Mouse (Mus musculus): ENCODE results near the gene Slirp.

DNA sequence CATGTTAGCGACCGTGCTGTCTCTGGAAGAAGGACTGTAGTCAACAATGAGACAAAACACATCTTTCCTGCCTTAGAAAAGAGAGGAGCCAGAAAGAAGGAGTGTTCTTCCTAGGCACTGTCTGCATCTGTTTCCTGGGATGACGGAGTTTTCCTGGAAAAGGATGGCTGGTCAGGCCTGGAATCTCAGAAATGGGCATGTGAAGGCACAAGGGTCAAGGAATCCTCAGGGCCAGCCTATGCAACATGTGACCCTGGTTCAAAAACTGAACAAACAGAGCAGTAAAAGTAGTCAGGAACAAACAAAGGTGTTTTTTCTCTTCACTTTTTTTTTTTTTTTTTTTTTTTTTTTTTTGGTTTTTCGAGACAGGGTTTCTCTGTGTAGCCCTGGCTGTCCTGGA, 46.6 kb upstream of the Slirp start:
- TF ChIP-seq CTCF (IDR thresholded peaks at IDR 0.05; ENCODE audit: insufficient read depth, low read length) (no peak), POLR2A (IDR thresholded peaks at IDR 0.05; ENCODE audit: borderline replicate concordance, extremely low read depth, low read depth, low read length) (no peak)

Measured in lung, adult 2 months (tissue).